Mouse (Mus musculus): ENCODE measurements around the gene Neurl1a. TPM values are rescaled to one million over a fixed set of nuclear protein-coding genes. Genes with fewer than 3 reads are reported as not detected.

Gene Neurl1a
- total RNA-seq, 2 experiments from 2014 or later, result 0.60 to 1.1 TPM

- intact Hi-C loops (cut with DNase I), result no loop called here
- DNase-seq, result no peak
Measured at GRCm38 (mm10) chr19:47240076-47240475, 61.5 kb downstream of the Neurl1a start.

GRCm38 (mm10) chr19:47240957-47241356 is 62.3 kb downstream of the Neurl1a start:
- intact Hi-C loops (cut with DNase I), result no loop called here
- DNase-seq, result no peak

GRCm38 (mm10) chr19:47242227-47242626 is 63.6 kb downstream of the Neurl1a start:
- intact Hi-C loops (cut with DNase I), result no loop called here
- no peak for DNase-seq

GRCm38 (mm10) chr19:47245512-47245911 is 66.9 kb downstream of the Neurl1a start:
- DNase-seq, result no peak
- intact Hi-C loops (cut with DNase I), result no loop called here

GRCm38 (mm10) chr19:47247791-47248190 is 69.2 kb downstream of the Neurl1a start:
- no peak for DNase-seq
- intact Hi-C loops (cut with DNase I), result no loop called here

- intact Hi-C loops (cut with DNase I), result no loop called here
- no peak for DNase-seq
Measured at GRCm38 (mm10) chr19:47248296-47248695, 69.7 kb downstream of the Neurl1a start.

- intact Hi-C loops (cut with DNase I), result no loop called here
- no peak for DNase-seq
Measured at GRCm38 (mm10) chr19:47248906-47249568, 70.4 kb downstream of the Neurl1a start.

GRCm38 (mm10) chr19:47250931-47251330 is 72.3 kb downstream of the Neurl1a start:
- intact Hi-C loops (cut with DNase I), result no loop called here
- DNase-seq, result no peak

- DNase-seq, result no peak
- intact Hi-C loops (cut with DNase I), result no loop called here
Measured at GRCm38 (mm10) chr19:47253053-47253628, 74.5 kb downstream of the Neurl1a start.

- no peak for DNase-seq
- intact Hi-C loops (cut with DNase I), result loop anchor here (5.0 kb wide), 1 partner anchor 78 kb away; the partner anchor contains the start of gene Neurl1a
Measured at GRCm38 (mm10) chr19:47255036-47255435, 76.4 kb downstream of the Neurl1a start.

GRCm38 (mm10) chr19:47255919-47256318 is 77.3 kb downstream of the Neurl1a start:
- intact Hi-C loops (cut with DNase I), result loop anchor here (5.0 kb wide), 1 partner anchor 79 kb away; the partner anchor contains the start of gene Neurl1a
- no peak for DNase-seq

- intact Hi-C loops (cut with DNase I), result loop anchor here (5.0 kb wide), 1 partner anchor 82 kb away; the partner anchor contains the start of gene Neurl1a
- DNase-seq, result peak; percentile 43 to 60
Measured at GRCm38 (mm10) chr19:47259581-47259980, 81.0 kb downstream of the Neurl1a start.

- intact Hi-C loops (cut with DNase I), result no loop called here
- no peak for DNase-seq
Measured at GRCm38 (mm10) chr19:47261196-47261595, 82.6 kb downstream of the Neurl1a start.

- DNase-seq, result no peak
- intact Hi-C loops (cut with DNase I), result loop anchor here (1.0 kb wide), 1 partner anchor 75 kb away; no protein-coding TSS in a partner anchor
Measured at GRCm38 (mm10) chr19:47263621-47264020, 85.0 kb downstream of the Neurl1a start.

GRCm38 (mm10) chr19:47264322-47265092 is 85.9 kb downstream of the Neurl1a start:
- intact Hi-C loops (cut with DNase I), result loop anchor here (1.0 kb wide), 1 partner anchor 74 kb away; no protein-coding TSS in a partner anchor

GRCm38 (mm10) chr19:47266070-47266801 is 87.6 kb downstream of the Neurl1a start:
- intact Hi-C loops (cut with DNase I), result no loop called here
- no peak for DNase-seq

More at GRCm38 (mm10) chr19:47264322-47265092, 85.9 kb downstream of the Neurl1a start:
- DNase-seq, result peak; percentile 81 to 89

- intact Hi-C loops (cut with DNase I), result no loop called here
Measured at GRCm38 (mm10) chr19:47267066-47267465, 88.4 kb downstream of the Neurl1a start.

GRCm38 (mm10) chr19:47269729-47270128 is 91.1 kb downstream of the Neurl1a start:
- peak in 1 of 2 experiments; percentile 58 for DNase-seq
- intact Hi-C loops (cut with DNase I), result loop anchor here (10.0 kb wide), 1 partner anchor 195 kb away; the partner anchor contains the start of gene Sh3pxd2a

More at GRCm38 (mm10) chr19:47267066-47267465, 88.4 kb downstream of the Neurl1a start:
- no peak for DNase-seq

- DNase-seq, result no peak
- intact Hi-C loops (cut with DNase I), result loop anchor here (10.0 kb wide), 1 partner anchor 194 kb away; the partner anchor contains the start of gene Sh3pxd2a
Measured at GRCm38 (mm10) chr19:47270520-47270919, 91.9 kb downstream of the Neurl1a start.

- intact Hi-C loops (cut with DNase I), result loop anchor here (10.0 kb wide), 1 partner anchor 188 kb away; the partner anchor contains the start of gene Sh3pxd2a
Measured at GRCm38 (mm10) chr19:47276730-47277129, 98.1 kb downstream of the Neurl1a start.

More at GRCm38 (mm10) chr19:47276730-47277129, 98.1 kb downstream of the Neurl1a start:
- peak; percentile 54 to 71 for DNase-seq
